Mouse (Mus musculus) naive thymus-derived CD4-positive, alpha-beta T cell, adult 2 months (primary cell): ENCODE measurements at regions not wholly inside any gene's neighbourhood (a gene's known extent, or its start where the extent isn't known, plus 50 kb on each side); places are given as distances from the start of the nearest gene placed in this dataset.

Experiments
- DNase-seq: peaks from one replicate; pipeline ENCODE4 v3.0.0-alpha.2; 2011; ENCODE audit warnings: low read depth

GRCm38 (mm10) chr8:115549112-115549511 is 158.5 kb downstream of the Maf start:
- DNase-seq: no peak

GRCm38 (mm10) chr8:115544067-115544466 is 163.5 kb downstream of the Maf start:
- DNase-seq: no peak

DNA sequence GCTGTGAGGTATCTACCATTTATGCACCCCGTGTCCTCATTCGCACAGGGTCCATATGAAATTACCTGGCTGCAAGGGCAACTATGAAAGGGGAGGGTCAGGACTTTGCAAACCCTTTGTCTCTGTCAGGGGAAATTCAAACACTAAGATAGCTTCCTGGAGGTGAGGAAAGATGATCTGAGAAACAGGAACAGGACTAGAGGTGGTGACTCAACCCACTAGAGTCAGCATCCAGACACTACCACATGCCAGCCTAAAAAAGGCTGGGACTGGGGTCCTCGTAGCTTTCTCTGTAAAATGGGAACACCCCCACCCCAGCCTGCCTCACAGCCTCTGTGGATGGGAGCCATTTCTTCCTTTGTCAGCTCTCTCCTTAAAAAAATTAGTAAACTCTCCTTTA is 164.7 kb downstream of the Maf start:
- no peak for DNase-seq

DNA sequence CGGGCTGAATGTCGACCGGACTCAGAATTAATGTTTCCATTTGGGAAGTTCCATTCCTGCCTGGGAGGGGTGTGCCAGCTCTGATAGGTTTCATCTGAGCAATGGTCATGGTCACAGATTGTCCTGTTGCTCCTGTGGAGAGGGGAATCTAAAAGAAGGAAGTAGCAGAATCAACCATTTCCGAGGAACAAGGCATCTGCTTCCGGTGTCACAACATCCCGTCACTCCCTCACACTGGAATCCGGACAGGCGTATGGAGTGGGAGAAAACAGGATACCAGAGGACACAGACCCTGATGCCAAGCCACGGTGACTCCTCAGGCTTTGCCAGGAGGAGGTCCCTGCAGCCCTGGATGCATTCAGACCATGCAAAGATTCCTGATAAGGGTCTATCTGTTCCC is 168.0 kb downstream of the Maf start:
- DNase-seq: no peak

GRCm38 (mm10) chr8:115538236-115538635 is 169.4 kb downstream of the Maf start:
- no peak for DNase-seq

GRCm38 (mm10) chr8:115537761-115538160 is 169.8 kb downstream of the Maf start:
- DNase-seq: no peak

DNA sequence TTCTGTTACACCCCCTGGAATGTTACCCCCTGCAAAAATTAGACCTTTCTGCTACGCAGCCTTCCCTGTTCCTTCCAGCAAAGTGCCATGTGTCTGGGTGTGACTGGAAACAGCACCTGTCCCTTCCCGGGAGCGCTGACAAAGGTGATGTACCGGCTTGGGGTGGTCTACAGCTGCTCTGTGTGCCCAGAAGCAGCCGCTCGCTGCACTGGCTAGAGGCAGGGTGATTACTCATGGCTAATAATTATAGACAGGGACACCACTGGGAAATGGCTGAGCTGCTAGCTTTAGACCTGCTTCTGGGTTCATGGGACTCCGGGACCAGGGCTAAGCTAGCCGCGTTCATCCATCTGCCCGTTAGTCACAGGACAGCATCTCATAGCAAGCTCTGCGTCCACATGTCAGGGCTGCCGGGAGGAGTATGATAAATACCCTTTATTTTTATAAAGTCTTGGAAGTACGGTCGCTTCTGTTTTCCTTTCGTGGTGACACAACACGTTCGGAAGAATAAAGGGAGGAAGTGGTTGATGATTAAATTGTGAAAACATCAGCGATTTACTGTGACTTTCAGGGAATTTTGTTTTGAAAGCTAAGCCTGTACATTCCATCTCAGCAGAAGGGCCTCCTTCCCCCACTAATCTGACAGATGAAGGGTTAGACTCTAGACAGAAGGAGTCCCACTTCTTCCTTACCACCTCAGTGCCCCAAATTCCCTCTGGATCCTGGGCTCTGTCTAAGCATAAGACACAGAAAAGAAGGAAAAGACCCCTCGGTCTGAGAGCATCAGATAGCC is 170.8 kb downstream of the Maf start:
- no peak for DNase-seq

DNA sequence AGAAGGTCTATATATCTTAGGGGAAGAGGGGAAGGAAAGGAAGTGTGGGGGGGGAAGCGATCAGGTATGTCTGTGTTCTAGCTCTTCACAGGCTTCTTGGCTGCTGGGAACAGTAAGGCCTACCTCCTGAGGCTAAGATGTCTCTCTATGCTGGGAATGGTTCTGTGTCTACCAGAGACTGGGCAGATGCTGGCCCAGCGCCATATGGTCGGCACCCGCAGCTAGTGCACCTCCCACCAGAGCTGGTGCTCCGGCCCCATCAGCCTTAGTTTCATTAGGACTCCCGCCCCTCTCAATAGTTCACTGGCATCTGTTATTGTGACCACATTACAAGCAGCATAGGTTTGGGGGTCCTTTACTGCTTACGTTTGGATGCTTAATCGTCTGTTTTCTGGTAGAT is 171.6 kb downstream of the Maf start:
- DNase-seq: no peak

- no peak for DNase-seq
These were observed 173.6 kb downstream of the Maf start for GRCm38 (mm10) chr8:115534030-115534429.

- DNase-seq: no peak
These were observed 176.3 kb downstream of the Maf start for GRCm38 (mm10) chr8:115531343-115531742.

- DNase-seq: no peak
These were observed 177.8 kb downstream of the Maf start for GRCm38 (mm10) chr8:115529568-115530342.

DNA sequence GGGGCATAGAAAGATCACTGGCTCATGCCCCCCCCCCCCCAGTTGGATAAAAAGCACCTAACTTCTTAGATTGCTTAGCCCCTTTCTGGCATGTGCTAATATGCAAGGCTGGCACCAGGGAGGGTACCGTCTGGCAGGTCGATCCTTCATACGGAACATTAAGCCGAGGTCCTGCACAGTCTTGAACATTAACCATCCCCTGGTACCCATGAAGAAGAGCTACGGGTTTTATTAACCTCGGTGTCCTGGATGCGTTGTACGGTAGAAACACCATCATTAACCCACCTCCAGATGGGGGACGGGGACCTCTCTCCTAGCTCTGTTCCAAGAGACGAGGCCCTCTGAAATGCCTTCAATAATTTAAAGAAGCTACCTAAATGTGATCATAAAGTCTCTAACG is 178.7 kb downstream of the Maf start:
- no peak for DNase-seq

- DNase-seq: no peak
These were observed 182.4 kb downstream of the Maf start for GRCm38 (mm10) chr8:115525149-115525548.

DNA sequence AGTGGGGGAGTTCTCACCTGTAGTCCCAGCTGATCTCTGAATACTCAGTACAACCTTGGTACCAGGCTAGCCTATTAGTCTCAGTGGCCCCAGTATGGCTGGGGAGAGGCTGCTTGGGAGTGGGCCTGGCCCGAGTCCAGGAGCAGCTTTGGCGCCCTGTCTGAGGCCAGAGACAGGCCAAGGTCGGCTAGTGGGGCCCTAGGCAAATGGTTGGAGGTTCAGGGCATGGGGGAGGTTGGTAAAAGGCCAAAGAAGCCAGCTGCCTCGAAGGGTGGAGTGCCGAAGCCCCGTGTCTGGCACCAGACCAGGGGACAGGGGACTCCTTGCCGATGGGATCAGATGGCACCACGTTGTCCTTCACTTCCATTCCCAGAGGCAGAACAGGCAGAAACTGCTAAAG is 182.9 kb downstream of the Maf start:
- no peak for DNase-seq

- no peak for DNase-seq
These were observed 185.1 kb downstream of the Maf start for GRCm38 (mm10) chr8:115522527-115522926.

DNA sequence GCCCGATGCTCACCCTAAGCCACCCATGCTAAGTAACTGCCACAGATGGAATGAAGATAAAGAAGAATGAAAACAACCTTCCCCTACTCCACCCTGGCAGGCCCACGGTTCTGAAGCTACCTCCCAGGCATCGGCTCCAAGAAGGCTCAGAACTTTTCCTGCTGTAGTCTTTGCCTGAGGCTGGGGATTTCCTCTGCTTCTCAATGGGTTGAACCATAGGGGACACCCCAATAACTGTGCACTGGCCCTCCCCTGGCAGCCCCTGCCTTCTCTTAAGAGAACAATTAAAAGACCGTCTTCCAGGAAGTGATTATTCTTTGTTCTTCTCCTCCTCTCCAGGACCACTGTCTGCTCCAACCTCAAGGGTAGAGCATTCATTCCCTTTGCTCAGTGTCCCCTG is 191.9 kb downstream of the Maf start:
- DNase-seq: no peak

- peak; percentile 24 for DNase-seq
These were observed 193.1 kb downstream of the Maf start for GRCm38 (mm10) chr8:115514485-115514884.

DNA sequence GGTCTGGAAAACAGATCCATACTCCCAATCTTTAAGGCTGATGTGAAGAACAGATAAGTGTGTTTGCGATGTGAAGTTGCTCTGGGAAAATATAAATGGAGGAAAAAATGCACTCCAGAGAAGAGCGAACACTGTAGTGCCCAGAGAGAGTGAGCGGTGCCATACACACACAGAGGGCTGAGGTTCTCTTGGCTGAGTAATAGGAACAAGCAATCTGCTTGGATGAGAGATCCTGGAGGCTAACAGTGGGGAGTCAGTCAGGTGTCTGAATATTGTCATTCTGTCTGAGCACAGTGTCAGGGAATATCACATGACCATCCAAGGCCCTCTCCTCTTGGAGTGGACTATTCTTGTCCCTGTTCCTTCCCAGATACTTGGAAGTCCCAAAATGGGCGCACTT is 200.4 kb downstream of the Maf start:
- DNase-seq: no peak

GRCm38 (mm10) chr8:115506741-115507140 is 200.9 kb downstream of the Maf start:
- peak; percentile 27 for DNase-seq

DNA sequence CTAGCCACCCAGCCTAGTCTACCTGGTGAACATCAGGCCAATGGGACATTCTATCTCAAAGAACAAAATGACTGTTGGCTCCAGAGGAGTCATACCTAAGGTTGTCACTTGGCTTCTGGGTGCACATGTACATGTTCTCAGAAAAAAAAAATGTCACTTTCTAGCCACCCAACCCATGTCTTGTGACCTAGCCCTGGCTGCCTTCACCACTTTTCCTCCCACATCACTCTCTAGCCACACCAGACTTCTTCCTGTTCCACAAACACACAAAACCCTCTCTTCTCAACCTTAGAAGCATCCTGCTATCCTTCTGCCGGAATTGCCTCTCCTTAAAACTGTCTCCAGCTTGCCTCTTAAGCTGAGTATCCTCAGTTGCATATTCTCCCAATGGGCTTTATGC is 211.6 kb downstream of the Maf start:
- DNase-seq: peak; percentile 15

- DNase-seq: no peak
These were observed 213.2 kb downstream of the Maf start for GRCm38 (mm10) chr8:115494353-115494752.

GRCm38 (mm10) chr8:115486904-115487303 is 220.7 kb downstream of the Maf start:
- DNase-seq: no peak

- no peak for DNase-seq
These were observed 226.5 kb downstream of the Maf start for GRCm38 (mm10) chr8:115481136-115481535.
